Mouse (Mus musculus) c-Kit-positive CD71-positive TER-119-positive erythroid progenitor cells, embryonic 14.5 days (primary cell): ENCODE data around the gene Nutf2-ps1.

Experiments
- DNase-seq: peaks from one replicate; pipeline ENCODE4 v3.0.0-alpha.2; 2013; ENCODE audit warnings: low spot score

Nutf2-ps1 gene

GRCm38 (mm10) chr19:53571056-53571455 is 17.8 kb downstream of the Nutf2-ps1 start:
- DNase-seq: no peak

GRCm38 (mm10) chr19:53568553-53568952 is 20.3 kb downstream of the Nutf2-ps1 start:
- DNase-seq: no peak

- DNase-seq: no peak
Observed at GRCm38 (mm10) chr19:53567864-53568263, 21.0 kb downstream of the Nutf2-ps1 start.

GRCm38 (mm10) chr19:53565565-53566277 is 23.1 kb downstream of the Nutf2-ps1 start:
- no peak for DNase-seq

GRCm38 (mm10) chr19:53564174-53564573 is 24.7 kb downstream of the Nutf2-ps1 start:
- no peak for DNase-seq

GRCm38 (mm10) chr19:53560436-53560835 is 28.4 kb downstream of the Nutf2-ps1 start:
- DNase-seq: no peak

GRCm38 (mm10) chr19:53557267-53557936 is 31.5 kb downstream of the Nutf2-ps1 start:
- no peak for DNase-seq

GRCm38 (mm10) chr19:53556841-53557240 is 32.0 kb downstream of the Nutf2-ps1 start:
- no peak for DNase-seq

- DNase-seq: no peak
Observed at GRCm38 (mm10) chr19:53554981-53555616, 33.8 kb downstream of the Nutf2-ps1 start.

GRCm38 (mm10) chr19:53554402-53554801 is 34.5 kb downstream of the Nutf2-ps1 start:
- DNase-seq: no peak

- no peak for DNase-seq
Observed at GRCm38 (mm10) chr19:53552795-53553194, 36.1 kb downstream of the Nutf2-ps1 start.

GRCm38 (mm10) chr19:53552216-53552786 is 36.6 kb downstream of the Nutf2-ps1 start:
- DNase-seq: no peak

- DNase-seq: no peak
Observed at GRCm38 (mm10) chr19:53550972-53551371, 37.9 kb downstream of the Nutf2-ps1 start.

- DNase-seq: no peak
Observed at GRCm38 (mm10) chr19:53547597-53547996, 41.3 kb downstream of the Nutf2-ps1 start.

GRCm38 (mm10) chr19:53544923-53545561 is 43.8 kb downstream of the Nutf2-ps1 start:
- no peak for DNase-seq

GRCm38 (mm10) chr19:53543602-53544001 is 45.3 kb downstream of the Nutf2-ps1 start:
- DNase-seq: no peak

GRCm38 (mm10) chr19:53539296-53539695 is 49.6 kb downstream of the Nutf2-ps1 start:
- DNase-seq: no peak

- no peak for DNase-seq
Observed at GRCm38 (mm10) chr19:53538796-53539195, 50.1 kb downstream of the Nutf2-ps1 start.
